Mouse (Mus musculus): ENCODE results near the gene Fam184b.

The Fam184b gene

GRCm38 (mm10) chr5:45514599-45514998 lies 124.8 kb downstream of the Fam184b start:
- no peak for ATAC-seq (ENCODE audit: low TSS enrichment)

GRCm38 (mm10) chr5:45513511-45513910 lies 125.9 kb downstream of the Fam184b start:
- no peak for ATAC-seq (ENCODE audit: low TSS enrichment)

- ATAC-seq (ENCODE audit: low TSS enrichment) = no peak
Measured at GRCm38 (mm10) chr5:45512908-45513307, 126.5 kb downstream of the Fam184b start.

GRCm38 (mm10) chr5:45510071-45510470 lies 129.3 kb downstream of the Fam184b start:
- ATAC-seq (ENCODE audit: low TSS enrichment) = peak; percentile 97

- ATAC-seq (ENCODE audit: low TSS enrichment) = no peak
Measured at GRCm38 (mm10) chr5:45497564-45497963, 141.8 kb downstream of the Fam184b start.

GRCm38 (mm10) chr5:45496930-45497550 lies 142.4 kb downstream of the Fam184b start:
- no peak for ATAC-seq (ENCODE audit: low TSS enrichment)

- ATAC-seq (ENCODE audit: low TSS enrichment) = no peak
Measured at GRCm38 (mm10) chr5:45496479-45496878, 142.9 kb downstream of the Fam184b start.

- no peak for ATAC-seq (ENCODE audit: low TSS enrichment)
Measured at GRCm38 (mm10) chr5:45496042-45496441, 143.4 kb downstream of the Fam184b start.

- ATAC-seq (ENCODE audit: low TSS enrichment) = no peak
Measured at GRCm38 (mm10) chr5:45495429-45495975, 143.9 kb downstream of the Fam184b start.

GRCm38 (mm10) chr5:45494093-45494755 lies 145.2 kb downstream of the Fam184b start:
- no peak for ATAC-seq (ENCODE audit: low TSS enrichment)

- peak; percentile 89 for ATAC-seq (ENCODE audit: low TSS enrichment)
Measured at GRCm38 (mm10) chr5:45493191-45494092, 146.0 kb downstream of the Fam184b start, which contains the start of gene Lap3. Lap3 (plus strand) TSS chr5:45493374.

- no peak for ATAC-seq (ENCODE audit: low TSS enrichment)
Measured at GRCm38 (mm10) chr5:45491776-45492175, 147.6 kb downstream of the Fam184b start.

GRCm38 (mm10) chr5:45483654-45484053 lies 155.8 kb downstream of the Fam184b start:
- ATAC-seq (ENCODE audit: low TSS enrichment) = no peak

- ATAC-seq (ENCODE audit: low TSS enrichment) = no peak
Measured at GRCm38 (mm10) chr5:45482607-45483006, 156.8 kb downstream of the Fam184b start.

- ATAC-seq (ENCODE audit: low TSS enrichment) = no peak
Measured at GRCm38 (mm10) chr5:45481125-45481524, 158.3 kb downstream of the Fam184b start.

- no peak for ATAC-seq (ENCODE audit: low TSS enrichment)
Measured at GRCm38 (mm10) chr5:45480066-45480465, 159.3 kb downstream of the Fam184b start.

Measured in frontal cortex, adult (tissue).